Mouse (Mus musculus): Measurements from ENCODE around the gene Usp18.

DNA sequence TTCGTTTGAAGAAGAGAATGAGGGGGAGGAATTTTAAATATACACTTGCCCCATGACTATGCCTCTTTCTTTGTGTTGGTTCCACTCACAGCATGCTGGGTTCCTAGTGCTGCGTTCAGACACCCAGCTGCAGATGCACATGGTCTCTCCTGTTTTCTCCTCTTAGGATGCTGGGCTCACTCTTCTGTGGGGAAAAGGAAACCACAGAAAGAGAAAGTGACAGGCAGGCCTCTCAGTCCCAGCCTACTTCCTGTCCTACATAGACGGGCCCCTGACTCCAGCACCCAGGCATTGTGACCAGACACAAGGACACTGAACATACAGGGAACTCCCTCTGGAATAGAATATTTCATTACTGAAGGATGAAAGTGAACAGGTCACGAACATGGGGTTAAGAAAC is 19.7 kb upstream of the Usp18 start:
- no peak for TF ChIP-seq CTCF (IDR thresholded peaks at IDR 0.05; ENCODE audit: low read depth)
- TF ChIP-seq EP300 (IDR thresholded peaks at IDR 0.05; ENCODE audit: low read depth) = no peak
